In the genomic region with DNA sequence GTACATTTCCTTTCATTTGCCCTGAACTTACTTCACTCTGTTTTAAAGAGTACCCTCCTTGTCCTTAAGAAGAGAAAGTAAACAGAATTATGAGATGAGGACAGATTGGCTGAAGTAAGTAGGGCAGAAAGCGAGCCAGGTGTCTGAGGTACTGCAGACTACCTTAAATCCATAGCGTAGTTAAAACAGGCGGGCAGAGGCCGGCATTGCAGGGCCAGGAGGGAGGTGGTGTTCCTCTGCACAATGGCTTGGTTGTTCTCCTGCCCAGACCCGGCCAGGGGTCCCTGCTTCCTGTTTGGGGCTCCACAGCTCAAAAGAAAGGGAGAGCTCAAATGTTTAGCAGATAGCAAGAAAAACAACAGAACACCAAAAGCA, we compare ENCODE assay signal across 11 mouse cellular contexts. TPM values are rescaled to one million over a fixed set of nuclear protein-coding genes. Genes with fewer than 3 reads are reported as not detected.
DNase-seq lines count a peak whose midpoint lies in the region; ATAC-seq lines count a peak whose summit lies in the region.
"Had no signal": no experiment of that assay in that cellular context is flagged by ENCODE, and none has a peak within 500 bp of the region (broad histone marks: within the 10 kb centered on the region; RNA-seq: fewer than 3 reads in every experiment).

No protein-coding gene starts in this region.

- H3K9ac ChIP-seq in heart, embryonic 16.5 days (ENCODE audit: low read length) = no peak overlapping the region
- no peak overlapping the region for H3K9ac ChIP-seq in neural tube, embryonic 11.5 days (ENCODE audit: low read length)
- no peak overlapping the region for H3K9ac ChIP-seq in hindbrain, embryonic 15.5 days
- no peak overlapping the region for H3K9ac ChIP-seq in limb, embryonic 15.5 days

- no peak overlapping the region for H3K4me2 ChIP-seq in heart, embryonic 16.5 days (ENCODE audit: low read depth, low read length)
- no peak overlapping the region for H3K4me2 ChIP-seq in neural tube, embryonic 11.5 days (ENCODE audit: low read depth)
- no peak overlapping the region for H3K4me2 ChIP-seq in hindbrain, embryonic 15.5 days
- H3K4me2 ChIP-seq in limb, embryonic 15.5 days = no peak overlapping the region

- 40% methylated on average over 5 of the region's 5 CpGs for WGBS in heart, embryonic 16.5 days
- WGBS in neural tube, embryonic 11.5 days = 36% methylated on average over 5 of the region's 5 CpGs
- 35% methylated on average over 5 of the region's 5 CpGs for WGBS in hindbrain, embryonic 15.5 days
- WGBS in limb, embryonic 15.5 days = 21% methylated on average over 5 of the region's 5 CpGs

- peak overlapping the region; percentile 74 for H3K27ac ChIP-seq in heart, embryonic 16.5 days (ENCODE audit: low read length)
- H3K27ac ChIP-seq in neural tube, embryonic 11.5 days (ENCODE audit: low read depth, low read length) = peak overlapping the region; percentile 58; the same call in 1 of the 2 replicates
- peak overlapping the region; percentile 51 for H3K27ac ChIP-seq in hindbrain, embryonic 15.5 days (replicated peaks)
- peak overlapping the region; percentile 95 for H3K27ac ChIP-seq in limb, embryonic 15.5 days

- no peak for DNase-seq in heart, adult 11 months
- DNase-seq in neural tube, embryonic 11.5 days (ENCODE audit: low spot score) = no peak
- no peak for DNase-seq in neural tube, embryonic 10.5 days (ENCODE audit: extremely low spot score, low spot score)
- no peak for DNase-seq in urinary bladder, postnatal 10 days (ENCODE audit: low spot score)
- no peak for DNase-seq in right cerebral cortex, postnatal 4 days
- DNase-seq: gastrocnemius, postnatal 36 days; liver had no signal

- H3K36me3 ChIP-seq in heart, embryonic 16.5 days (ENCODE audit: control insufficient read depth, insufficient read depth) = no peaks in the 10 kb centered on the region
- H3K36me3 ChIP-seq in neural tube, embryonic 11.5 days (ENCODE audit: control insufficient read depth, insufficient read depth, low read length) = no peaks in the 10 kb centered on the region
- no peaks in the 10 kb centered on the region for H3K36me3 ChIP-seq in hindbrain, embryonic 15.5 days
- H3K36me3 ChIP-seq in limb, embryonic 15.5 days = no peaks in the 10 kb centered on the region

- no peaks in the 10 kb centered on the region for H3K27me3 ChIP-seq in heart, embryonic 16.5 days (ENCODE audit: control insufficient read depth, insufficient read depth, low read length)
- no peaks in the 10 kb centered on the region for H3K27me3 ChIP-seq in neural tube, embryonic 11.5 days (ENCODE audit: control insufficient read depth, insufficient read depth, low read length)
- H3K27me3 ChIP-seq in hindbrain, embryonic 15.5 days = no peaks in the 10 kb centered on the region
- no peaks in the 10 kb centered on the region for H3K27me3 ChIP-seq in limb, embryonic 15.5 days
- H3K27me3 ChIP-seq: megakaryocyte, embryonic 14.5 days had no signal

- no peaks in the 10 kb centered on the region for H3K9me3 ChIP-seq in heart, embryonic 16.5 days (replicated peaks; ENCODE audit: control insufficient read depth, low read length)
- H3K9me3 ChIP-seq in neural tube, embryonic 11.5 days (ENCODE audit: control insufficient read depth, low read length) = no peaks in the 10 kb centered on the region
- H3K9me3 ChIP-seq in hindbrain, embryonic 15.5 days = no peaks in the 10 kb centered on the region
- H3K9me3 ChIP-seq in limb, embryonic 15.5 days = no peaks in the 10 kb centered on the region

- no peak overlapping the region for H3K4me3 ChIP-seq in heart, embryonic 16.5 days (ENCODE audit: low read length)
- no peak overlapping the region for H3K4me3 ChIP-seq in neural tube, embryonic 11.5 days (ENCODE audit: low read depth, low read length)
- no peak overlapping the region for H3K4me3 ChIP-seq in hindbrain, embryonic 15.5 days
- H3K4me3 ChIP-seq in limb, embryonic 15.5 days = no peak overlapping the region
- H3K4me3 ChIP-seq: megakaryocyte, embryonic 14.5 days had no signal

- no peak for ATAC-seq in heart, embryonic 16.5 days (replicated peaks; ENCODE audit: extremely low read depth, insufficient read depth, low FRiP score)
- no peak for ATAC-seq in neural tube, embryonic 11.5 days (ENCODE audit: insufficient read depth, low FRiP score, low TSS enrichment)
- no peak for ATAC-seq in hindbrain, embryonic 15.5 days (ENCODE audit: low FRiP score, low read depth)
- ATAC-seq in limb, embryonic 15.5 days (ENCODE audit: insufficient number of reproducible peaks, low FRiP score, low TSS enrichment, low read depth) = peak; percentile 59; the same call in 1 of the 2 replicates

- H3K4me1 ChIP-seq in heart, embryonic 16.5 days (ENCODE audit: control insufficient read depth, insufficient read depth, low read length) = peaks cover 26% of the 10 kb centered on the region
- peaks cover 30% of the 10 kb centered on the region for H3K4me1 ChIP-seq in neural tube, embryonic 11.5 days (ENCODE audit: control insufficient read depth, insufficient read depth, low read length)
- peaks cover 22% of the 10 kb centered on the region for H3K4me1 ChIP-seq in hindbrain, embryonic 15.5 days (replicated peaks)
- peaks cover 43% of the 10 kb centered on the region for H3K4me1 ChIP-seq in limb, embryonic 15.5 days

RNA-seq across cellular contexts. Expression of gene 4930558K02Rik, which starts 57.0 kb away (rescaled TPM):
- polyA plus RNA-seq in heart, embryonic 16.5 days (2015; fragmentation: Nextera tagmentation; extraction: Ambion mirVana) = not detected in 2 replicates
- polyA plus RNA-seq in neural tube, embryonic 11.5 days (2014; fragmentation: Nextera tagmentation; extraction: Ambion mirVana) = not detected in 2 replicates
- 0.16 and 0.25 TPM in 2 replicates for polyA plus RNA-seq in hindbrain, embryonic 15.5 days (2015; fragmentation: Nextera tagmentation; extraction: Ambion mirVana)
- not detected in 2 replicates for polyA plus RNA-seq in limb, embryonic 15.5 days (2015; fragmentation: Nextera tagmentation; extraction: Ambion mirVana)
